Mouse (Mus musculus) liver, adult 2 months (tissue): Measurements from ENCODE around the gene Wdr70. TPM values are rescaled to one million over a fixed set of nuclear protein-coding genes. Genes with fewer than 3 reads are reported as not detected.

Experiments
- DNase-seq: peaks from one replicate; pipeline ENCODE4 v3.0.0-alpha.2; 2011; ENCODE audit warnings: low read depth, low spot score; ENCODE audit errors: extremely low read depth
- H3K27ac ChIP-seq: fragments of 200-500 bp; replicated peaks from 2 replicates; pipeline ENCODE4 v1.5.1; 2012; ENCODE audit warnings: low read depth, mild to moderate bottlenecking, control low read depth, inconsistent platforms, low read length; ENCODE audit not compliant: insufficient read depth
- H3K27me3 ChIP-seq: fragments of 200-500 bp; 2 replicates; pipeline ENCODE4 v1.6.1; 2012; ENCODE audit warnings: mild to moderate bottlenecking, moderate library complexity, low read length, inconsistent platforms; ENCODE audit not compliant: control insufficient read depth, insufficient read depth
- H3K36me3 ChIP-seq: fragments of 200-500 bp; 2 replicates; pipeline ENCODE4 v1.6.1; 2012; ENCODE audit warnings: low read length, inconsistent platforms; ENCODE audit not compliant: control insufficient read depth, insufficient read depth
- H3K4me1 ChIP-seq: fragments of 200-500 bp; 2 replicates; pipeline ENCODE4 v1.6.1; 2011; ENCODE audit warnings: low read length; ENCODE audit not compliant: control insufficient read depth, insufficient read depth
- H3K4me3 ChIP-seq: fragments of 200-500 bp; 2 replicates; pipeline ENCODE4 v1.5.1; 2011; ENCODE audit warnings: low read depth, mild to moderate bottlenecking, control low read depth, low read length, moderate library complexity; ENCODE audit not compliant: insufficient read depth
- H3K79me2 ChIP-seq: fragments of 200-500 bp; 2 replicates; pipeline ENCODE4 v1.6.1; 2012; ENCODE audit warnings: inconsistent platforms, mild to moderate bottlenecking, low read length, moderate library complexity; ENCODE audit not compliant: control insufficient read depth, insufficient read depth
- H3K9ac ChIP-seq: fragments of 200-500 bp; 2 replicates; pipeline ENCODE4 v1.6.1; 2012; ENCODE audit warnings: low read depth, mild to moderate bottlenecking, control low read depth, inconsistent platforms, low read length
- CTCF ChIP-seq: fragments of 200-500 bp; IDR thresholded peaks from 2 replicates; pipeline ENCODE4 v1.5.1; 2011; ENCODE audit warnings: low read depth, low read length, control low read depth
- POLR2A ChIP-seq: fragments of 200-500 bp; IDR thresholded peaks from 2 replicates; pipeline ENCODE4 v1.6.1; 2011; ENCODE audit warnings: low read length, control low read depth; ENCODE audit not compliant: insufficient read depth; ENCODE audit errors: extremely low read depth
- WGBS: fragments of 180-500 bp; shearing (Covaris S2); methylation state at CpG from one replicate; pipeline ENCODE4 v1.1.7; 2018; 5-methylcytosine and 5-hydroxymethylcytosine counted together
- polyA plus RNA-seq: library from polyadenylated mRNA; depleted of rRNA; stranded (reverse); fragments of >200 nt; gene quantifications from 2 replicates; pipeline ENCODE4 v1.2.3, GENCODE M21; 2012
- total RNA-seq: library from RNA; depleted of rRNA; stranded (reverse); fragments of >200 nt; gene quantifications from 2 replicates; pipeline ENCODE4 v1.2.3, GENCODE M21; 2014

The Wdr70 gene
- total and polyA plus RNA-seq, 2 experiments, result 5.5 to 9.1 TPM

- Histone ChIP-seq H3K79me2 (no peaks in the 10 kb centered on the region), H3K27me3 (no peaks in the 10 kb centered on the region), H3K4me3 (no peak overlapping the region), H3K4me1 (no peaks in the 10 kb centered on the region), H3K36me3 (no peaks in the 10 kb centered on the region; the same call in 1 of the 2 replicates), H3K27ac (no peak overlapping the region), H3K9ac (no peak overlapping the region)
- DNase-seq, result no peak
- 87% methylated on average over 3 of the region's 3 CpGs for WGBS
- TF ChIP-seq CTCF (no peak), POLR2A (no peak)
These were observed 47.8 kb downstream of the Wdr70 start for GRCm38 (mm10) chr15:8051177-8051576.

GRCm38 (mm10) chr15:8039834-8040233, 59.2 kb downstream of the Wdr70 start:
- DNase-seq, result no peak
- TF ChIP-seq POLR2A (no peak), CTCF (no peak)
- H3K79me2 ChIP-seq, result no peaks in the 10 kb centered on the region
- no peak overlapping the region for H3K27ac ChIP-seq
- no peak overlapping the region for H3K4me3 ChIP-seq
- 87% methylated on average over 4 of the region's 4 CpGs for WGBS
- no peak overlapping the region for H3K9ac ChIP-seq
- peaks cover 5% of the 10 kb centered on the region for H3K36me3 ChIP-seq
- no peaks in the 10 kb centered on the region for H3K4me1 ChIP-seq
- H3K27me3 ChIP-seq, result no peaks in the 10 kb centered on the region

GRCm38 (mm10) chr15:8038457-8038856, 60.6 kb downstream of the Wdr70 start:
- peaks cover 3% of the 10 kb centered on the region for H3K36me3 ChIP-seq
- no peak overlapping the region for H3K4me3 ChIP-seq
- no peaks in the 10 kb centered on the region for H3K4me1 ChIP-seq
- no peak overlapping the region for H3K27ac ChIP-seq
- H3K27me3 ChIP-seq, result no peaks in the 10 kb centered on the region
- H3K79me2 ChIP-seq, result no peaks in the 10 kb centered on the region
- DNase-seq, result no peak
- TF ChIP-seq POLR2A, result no peak
- TF ChIP-seq CTCF, result no peak
- no peak overlapping the region for H3K9ac ChIP-seq
- WGBS, result 96% methylated on average over 5 of the region's 5 CpGs

DNA sequence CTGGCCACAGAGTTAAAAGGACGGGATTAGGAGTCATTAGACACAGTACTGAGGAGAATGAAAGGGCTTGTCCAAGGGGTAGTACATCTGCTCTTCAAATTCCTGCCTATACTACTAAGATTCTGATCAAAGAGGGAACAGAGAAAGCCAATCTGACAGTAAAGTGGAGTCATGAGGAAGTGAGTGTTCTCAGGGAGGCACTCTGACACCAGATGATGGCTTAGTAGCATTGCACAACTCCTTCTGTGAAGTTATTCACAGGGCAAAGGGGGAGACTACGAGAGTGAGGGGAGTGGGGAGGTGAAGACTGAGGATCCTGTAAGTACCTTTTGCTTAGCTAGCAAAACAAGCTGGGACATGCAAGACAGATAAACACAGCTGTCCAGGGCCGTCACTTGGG, 61.2 kb downstream of the Wdr70 start:
- TF ChIP-seq POLR2A (no peak), CTCF (no peak)
- WGBS, result 84% methylated on average over 3 of the region's 3 CpGs

DNA sequence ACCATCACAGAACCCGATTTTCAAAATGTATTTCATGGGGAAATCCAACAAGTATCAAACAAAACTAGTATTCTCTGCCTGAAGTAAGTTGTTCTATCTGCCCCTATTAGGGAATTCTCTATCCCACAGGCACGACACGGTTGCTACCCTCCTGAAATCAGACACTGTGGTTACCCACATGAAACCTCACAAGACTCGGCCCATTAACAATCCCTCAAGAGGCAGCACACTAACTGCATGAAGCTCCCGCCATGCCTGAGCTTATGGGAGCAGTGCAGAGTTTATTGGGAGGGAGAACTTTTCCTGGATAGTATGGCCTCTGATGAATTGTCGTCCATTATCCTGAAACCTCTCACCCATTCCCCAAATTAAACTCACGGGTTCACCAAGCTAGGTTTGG, 67.8 kb downstream of the Wdr70 start:
- Histone ChIP-seq H3K9ac (no peak overlapping the region), H3K27me3 (no peaks in the 10 kb centered on the region), H3K4me1 (no peaks in the 10 kb centered on the region), H3K36me3 (peaks cover 2% of the 10 kb centered on the region; the same call in 1 of the 2 replicates), H3K4me3 (no peak overlapping the region), H3K27ac (no peak overlapping the region), H3K79me2 (no peaks in the 10 kb centered on the region)
- WGBS, result 92% methylated on average over 7 of the region's 7 CpGs
- DNase-seq, result no peak
- TF ChIP-seq POLR2A (no peak), CTCF (no peak)

More for the DNA sequence above, 61.2 kb downstream of the Wdr70 start:
- DNase-seq, result no peak
- Histone ChIP-seq H3K4me1 (no peaks in the 10 kb centered on the region), H3K27ac (no peak overlapping the region), H3K27me3 (no peaks in the 10 kb centered on the region), H3K36me3 (peaks cover 3% of the 10 kb centered on the region), H3K79me2 (no peaks in the 10 kb centered on the region), H3K4me3 (no peak overlapping the region), H3K9ac (no peak overlapping the region)

DNA sequence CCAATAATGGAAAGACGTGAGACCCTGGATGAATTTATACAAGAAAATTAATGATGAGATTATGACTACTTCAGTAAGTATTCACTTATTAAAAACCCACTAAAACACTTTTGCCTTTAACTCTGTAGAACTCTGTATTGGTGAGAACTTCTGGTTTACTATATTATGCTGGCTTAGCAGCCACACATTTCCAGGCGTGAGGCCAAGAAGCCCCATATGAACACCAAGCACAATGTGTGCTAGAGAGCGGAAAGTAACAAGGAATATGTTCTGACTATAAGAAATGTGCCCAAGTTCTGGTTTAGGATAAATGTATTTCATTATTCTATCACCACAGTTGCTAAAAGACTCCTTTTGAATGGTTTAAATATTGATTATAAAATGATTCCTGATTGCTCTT, 68.4 kb downstream of the Wdr70 start:
- H3K9ac ChIP-seq, result no peak overlapping the region
- 92% methylated on average over 3 of the region's 3 CpGs for WGBS
- peaks cover 2% of the 10 kb centered on the region; the same call in 1 of the 2 replicates for H3K36me3 ChIP-seq
- H3K4me1 ChIP-seq, result no peaks in the 10 kb centered on the region
- no peak for DNase-seq
- H3K79me2 ChIP-seq, result no peaks in the 10 kb centered on the region
- H3K27ac ChIP-seq, result no peak overlapping the region
- H3K27me3 ChIP-seq, result no peaks in the 10 kb centered on the region
- TF ChIP-seq CTCF (no peak), POLR2A (no peak)
- H3K4me3 ChIP-seq, result no peak overlapping the region
